Mouse (Mus musculus) granulocyte monocyte progenitor cell, adult 5-6 weeks (primary cell): ENCODE measurements around the gene Crhr1. TPM values are rescaled to one million over a fixed set of nuclear protein-coding genes. Genes with fewer than 3 reads are reported as not detected.

Source experiments
- ATAC-seq: replicated peaks from 2 replicates; pipeline ENCODE4 v1.8.0; 2016; ENCODE audit warnings: mild to moderate bottlenecking, moderate TSS enrichment, inconsistent platforms; ENCODE audit not compliant: poor library complexity, severe bottlenecking
- total RNA-seq, 2 experiments: library from RNA; stranded (forward) in 1 of 2; stranded (reverse) in 1 of 2; fragments of 200-712, 200-1000 nt in 1 of 2; fragments of >200 nt in 1 of 2; fragmentation: Nextera tagmentation in 1 of 2; gene quantifications; 2 replicates each; pipeline ENCODE4 v1.2.3; 2014 to 2017

Crhr1 gene
- not detected in 2 replicates for total RNA-seq (2014; fragmentation: Nextera tagmentation)
- not detected in 2 replicates for total RNA-seq (2017)

DNA sequence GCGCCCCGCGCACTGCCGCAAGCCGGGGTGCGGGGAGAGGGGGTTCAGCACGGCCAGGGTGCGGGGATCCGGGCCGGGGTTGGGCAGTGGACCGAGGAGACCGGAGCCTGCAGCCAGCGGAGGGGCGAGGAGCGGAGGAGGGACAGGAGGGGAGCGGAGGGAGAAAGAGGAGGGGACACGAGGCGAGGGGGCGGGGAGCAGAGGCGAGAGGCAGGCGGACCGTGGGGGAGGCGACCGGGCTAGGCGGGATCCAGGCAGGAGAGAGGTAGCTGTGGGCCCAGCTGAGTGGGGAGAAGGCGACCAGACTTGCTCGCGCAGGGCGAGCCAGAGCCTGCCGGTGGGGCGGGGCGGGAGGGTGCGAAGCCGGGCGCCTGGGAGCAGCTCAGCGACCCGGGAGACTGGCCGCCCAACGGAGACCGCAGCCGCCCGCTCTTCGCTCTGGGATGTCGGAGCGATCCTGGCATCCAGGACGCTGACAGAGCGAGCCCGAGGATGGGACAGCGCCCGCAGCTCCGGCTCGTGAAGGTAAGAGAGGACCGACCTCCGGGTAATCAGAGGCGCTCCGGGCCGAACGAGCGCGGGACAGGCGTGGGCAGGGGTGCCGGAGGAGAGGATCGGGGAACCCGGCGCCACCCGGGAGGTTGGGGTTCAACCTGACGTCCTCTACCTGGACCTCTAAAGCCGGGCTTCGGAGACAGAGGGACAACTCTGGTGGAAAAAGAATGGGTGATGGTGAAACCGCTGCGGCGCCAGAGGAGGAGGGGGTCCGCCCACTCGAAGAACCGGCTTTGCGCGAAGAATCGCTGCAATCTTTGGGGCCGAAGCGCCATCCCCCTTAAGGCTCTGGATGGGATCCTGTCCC lies at the start of gene Crhr1:
TSS of gene Crhr1 (plus strand) at position 276 of the 862 bp plus-strand sequence.
- ATAC-seq: no peak; the same call in 1 of the 2 replicates

DNA sequence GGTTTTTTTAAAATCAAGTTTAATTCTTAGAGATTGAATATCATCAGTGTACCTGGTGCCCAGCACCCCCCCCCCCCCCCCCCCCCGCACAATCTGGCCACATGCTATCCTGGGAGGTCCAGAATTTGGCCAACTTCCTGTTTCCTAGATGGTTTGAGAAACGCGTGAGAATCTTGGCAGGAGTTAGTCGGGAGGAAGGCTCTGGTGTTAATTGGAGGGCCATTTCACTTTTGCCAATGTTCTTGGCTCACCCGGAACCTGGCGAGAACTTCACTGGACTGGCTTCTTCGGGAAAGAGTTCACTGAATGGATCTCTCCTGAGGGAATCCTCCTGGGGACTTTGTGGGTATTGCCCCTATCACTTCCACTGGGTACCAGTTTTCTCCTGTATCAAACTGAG lies 49.4 kb upstream of the Crhr1 start:
- no peak for ATAC-seq

- no peak for ATAC-seq
Observed at GRCm38 (mm10) chr11:104083716-104084115, 48.9 kb upstream of the Crhr1 start.

GRCm38 (mm10) chr11:104088519-104088918 lies 44.1 kb upstream of the Crhr1 start:
- no peak for ATAC-seq

DNA sequence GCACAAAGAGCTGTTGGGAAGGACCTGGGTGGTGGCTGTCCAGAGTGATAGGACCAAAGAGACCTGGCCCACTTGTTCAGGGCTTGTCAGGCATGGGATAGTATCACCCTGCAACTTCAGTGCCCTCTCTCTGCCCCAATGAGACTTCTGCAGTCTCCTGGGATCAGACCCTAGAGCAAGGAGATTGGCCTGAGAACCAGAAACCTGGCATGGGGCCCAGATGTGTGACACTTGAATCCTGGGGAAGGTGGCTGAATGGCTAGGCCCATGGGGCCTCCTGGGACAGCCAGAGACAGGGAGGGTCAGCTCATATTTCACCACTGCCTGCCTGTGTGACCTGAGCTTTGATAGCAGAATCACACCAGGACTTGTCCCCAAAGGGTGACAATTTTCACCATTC lies 41.9 kb upstream of the Crhr1 start:
- no peak for ATAC-seq

- ATAC-seq: no peak
Observed at GRCm38 (mm10) chr11:104095151-104095550, 37.5 kb upstream of the Crhr1 start.

DNA sequence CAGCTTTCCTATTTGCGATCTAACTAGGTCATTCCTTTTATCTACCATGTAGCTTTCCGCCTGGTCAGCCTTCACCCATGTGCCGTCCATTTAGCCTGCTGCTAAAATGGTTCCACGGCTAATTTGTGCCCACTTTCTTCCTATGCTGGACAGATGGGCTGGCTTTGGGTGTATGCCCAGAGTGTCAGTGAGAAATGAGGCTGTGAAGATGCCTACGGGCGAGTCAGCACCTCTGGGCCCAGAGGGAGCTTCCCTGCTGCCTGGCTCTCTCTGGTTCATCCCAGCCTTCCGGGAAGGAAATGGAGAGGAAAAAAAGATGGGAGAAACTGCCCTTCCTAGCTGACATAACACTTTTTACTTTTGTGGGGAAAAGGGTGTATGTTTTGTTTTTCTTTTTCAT lies 36.1 kb upstream of the Crhr1 start:
- no peak for ATAC-seq

DNA sequence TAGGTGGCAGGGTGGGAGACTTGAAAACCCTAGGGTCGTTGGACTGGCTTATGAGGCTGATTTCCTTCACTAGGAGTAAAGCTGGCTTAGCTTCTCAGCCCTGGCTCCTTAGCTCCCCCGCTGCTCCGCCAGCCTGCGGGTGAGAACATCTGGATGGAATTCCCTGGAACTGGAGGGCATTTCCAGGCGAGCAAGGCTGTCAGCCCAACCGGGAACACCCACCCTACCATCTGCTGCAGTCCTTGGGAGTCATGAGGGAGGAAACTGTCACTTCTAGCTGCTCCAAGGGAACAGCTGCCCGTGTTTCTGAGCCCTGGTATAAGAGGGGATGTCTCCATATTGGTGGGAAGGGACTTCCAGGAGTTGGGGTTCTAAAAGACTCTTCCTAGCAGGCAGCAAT lies 33.1 kb upstream of the Crhr1 start:
- ATAC-seq: no peak

GRCm38 (mm10) chr11:104102641-104103040 lies 30.0 kb upstream of the Crhr1 start:
- no peak for ATAC-seq

- no peak for ATAC-seq
Observed at GRCm38 (mm10) chr11:104106329-104106728, 26.3 kb upstream of the Crhr1 start.

DNA sequence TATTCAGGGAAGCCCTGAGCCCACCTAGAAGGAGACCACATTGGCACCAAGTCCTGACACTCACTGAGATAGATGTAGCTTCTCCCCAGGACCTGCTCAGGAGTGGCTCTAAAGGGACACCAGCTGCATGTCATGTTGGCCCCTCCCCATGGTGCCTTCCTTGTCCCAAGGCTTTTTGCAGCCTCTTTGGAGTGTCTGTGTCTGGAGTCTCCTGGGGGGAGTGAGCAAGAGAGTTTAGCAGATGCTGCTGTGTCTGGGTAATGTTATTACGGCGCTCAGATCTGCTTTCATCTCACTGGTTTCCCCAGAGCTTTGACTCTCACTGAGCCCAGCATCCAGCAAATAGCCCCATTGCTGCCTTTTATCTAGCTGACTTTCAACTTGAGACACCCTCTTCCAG lies 25.7 kb upstream of the Crhr1 start:
- no peak for ATAC-seq

GRCm38 (mm10) chr11:104110366-104110765 lies 22.3 kb upstream of the Crhr1 start:
- ATAC-seq: no peak

GRCm38 (mm10) chr11:104111851-104112250 lies 20.8 kb upstream of the Crhr1 start:
- no peak for ATAC-seq

DNA sequence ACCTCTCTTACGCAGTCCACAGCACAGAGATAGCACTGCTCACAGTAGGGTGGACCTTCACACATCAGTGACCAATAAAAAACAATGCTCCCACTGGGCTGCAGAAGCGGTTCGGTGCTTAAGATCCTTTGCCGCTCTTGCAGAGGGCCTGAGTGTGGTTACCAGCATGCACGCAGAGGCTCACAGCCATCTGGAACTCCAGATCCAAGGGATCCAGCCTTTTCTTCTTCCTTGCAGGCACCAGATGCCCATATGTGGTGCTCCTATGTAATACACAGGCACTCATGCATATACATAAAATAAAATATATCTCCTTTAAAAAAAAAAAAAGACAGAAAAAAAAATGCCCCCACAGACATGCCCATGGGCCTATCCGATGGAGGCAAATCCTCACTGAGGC lies 19.0 kb upstream of the Crhr1 start:
- no peak for ATAC-seq

DNA sequence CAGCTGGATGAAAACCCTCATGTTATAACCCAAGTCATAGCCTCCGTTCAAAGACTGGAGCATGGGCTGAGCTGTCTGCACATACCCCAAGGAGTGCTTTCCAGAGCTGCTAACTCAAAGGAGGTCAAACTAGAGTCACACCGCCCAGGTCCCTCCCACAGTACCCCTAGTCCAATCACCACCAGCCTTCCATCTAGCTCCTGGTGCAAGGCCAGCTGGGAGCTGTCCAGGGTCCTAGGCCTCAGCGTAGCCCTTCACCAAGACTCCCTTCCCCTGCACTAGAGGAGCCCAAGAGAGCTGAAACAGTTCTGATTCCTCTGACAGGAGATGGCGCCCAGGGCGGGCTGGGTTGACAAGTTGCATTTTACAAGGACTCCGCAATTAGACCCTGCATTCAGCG lies 18.0 kb upstream of the Crhr1 start:
- ATAC-seq: peak; percentile 80

DNA sequence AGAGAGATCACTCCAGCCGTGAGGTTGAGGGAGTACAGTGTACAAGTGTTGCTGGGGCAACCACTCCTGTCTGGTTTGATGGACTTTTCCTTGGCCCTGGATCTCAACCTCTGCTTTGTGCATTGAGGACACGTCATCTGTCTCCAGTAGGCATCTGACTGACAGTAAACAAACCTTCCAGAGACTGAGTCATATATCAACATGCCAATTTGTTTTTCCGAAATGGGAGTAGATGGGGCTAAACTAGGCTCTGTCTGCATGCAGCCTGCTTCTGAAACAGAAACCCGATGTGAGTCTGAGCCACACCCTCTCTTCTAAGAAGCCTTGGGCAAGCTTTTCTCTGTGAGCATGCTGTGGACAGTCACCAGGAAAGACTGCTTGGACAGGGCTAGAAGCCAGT lies 14.3 kb upstream of the Crhr1 start:
- no peak for ATAC-seq

GRCm38 (mm10) chr11:104122966-104123365 lies 9.7 kb upstream of the Crhr1 start:
- no peak for ATAC-seq

GRCm38 (mm10) chr11:104123479-104123878 lies 9.2 kb upstream of the Crhr1 start:
- no peak for ATAC-seq

GRCm38 (mm10) chr11:104124582-104124981 lies 8.1 kb upstream of the Crhr1 start:
- ATAC-seq: no peak

DNA sequence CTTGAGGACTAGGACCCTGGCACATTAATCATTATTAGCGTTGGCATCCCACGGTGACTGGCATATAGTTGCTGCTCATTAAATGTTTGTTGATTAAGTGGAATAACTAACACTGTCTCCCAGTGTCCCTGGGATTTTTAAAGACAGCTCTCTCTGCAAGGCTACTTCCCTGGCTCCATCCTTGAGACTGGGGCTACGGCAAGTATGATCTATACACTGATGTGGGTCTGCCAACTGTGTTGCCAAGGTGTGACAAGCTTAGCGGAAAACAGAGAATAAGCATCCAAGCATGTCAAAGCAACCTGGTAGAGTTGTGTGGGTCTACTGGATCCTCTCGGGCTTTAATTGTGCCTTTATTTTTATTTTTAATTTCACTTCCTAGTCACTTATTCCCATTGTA lies 3.2 kb upstream of the Crhr1 start:
- no peak for ATAC-seq

GRCm38 (mm10) chr11:104130721-104131647 lies 1.7 kb upstream of the Crhr1 start:
- no peak for ATAC-seq
